Mouse (Mus musculus) fibroblast of lung, adult 2 months (primary cell): ENCODE measurements around the gene Mccc1.

Experiments
- DNase-seq: peaks from one replicate; pipeline ENCODE4 v3.0.0-alpha.2; 2011; ENCODE audit warnings: low read depth

The Mccc1 gene

DNA sequence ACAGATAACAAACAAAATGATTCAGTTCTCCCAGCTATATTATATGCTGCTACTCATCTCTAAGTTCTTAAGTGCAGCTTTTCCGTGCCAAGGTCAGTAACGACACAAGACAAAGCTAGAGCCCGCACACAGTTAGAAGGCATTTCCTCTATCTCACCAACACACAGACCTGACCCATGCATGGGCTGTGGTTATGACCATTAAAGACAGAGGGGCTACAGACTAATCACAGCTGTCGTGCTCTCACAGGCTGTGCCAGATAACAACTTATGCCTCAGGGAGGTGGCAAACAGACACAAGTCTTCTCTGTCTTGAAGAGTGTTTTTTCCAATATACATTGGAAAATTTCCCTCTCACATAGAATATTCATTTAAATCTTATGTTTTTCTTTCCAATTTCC lies 35.5 kb downstream of the Mccc1 start:
- no peak for DNase-seq

DNA sequence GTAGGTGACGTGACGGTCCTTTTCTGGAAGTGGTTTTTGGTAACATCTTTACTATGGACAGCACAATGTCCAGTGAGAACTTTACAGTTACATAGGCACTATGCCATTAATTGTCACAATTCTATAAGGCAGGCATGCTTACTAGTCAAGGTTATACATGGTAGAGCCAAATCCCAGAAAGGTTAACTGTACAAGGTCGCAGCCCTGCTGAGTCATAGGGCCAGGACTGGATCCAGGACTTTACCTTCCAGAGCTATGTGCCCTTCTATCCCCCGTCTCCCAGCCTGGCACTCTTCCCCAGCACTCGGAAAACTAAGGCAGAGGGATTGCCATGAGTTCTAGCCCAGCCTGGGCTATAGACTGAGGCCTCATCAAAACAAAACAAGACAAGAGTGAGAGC lies 36.6 kb downstream of the Mccc1 start:
- no peak for DNase-seq

DNA sequence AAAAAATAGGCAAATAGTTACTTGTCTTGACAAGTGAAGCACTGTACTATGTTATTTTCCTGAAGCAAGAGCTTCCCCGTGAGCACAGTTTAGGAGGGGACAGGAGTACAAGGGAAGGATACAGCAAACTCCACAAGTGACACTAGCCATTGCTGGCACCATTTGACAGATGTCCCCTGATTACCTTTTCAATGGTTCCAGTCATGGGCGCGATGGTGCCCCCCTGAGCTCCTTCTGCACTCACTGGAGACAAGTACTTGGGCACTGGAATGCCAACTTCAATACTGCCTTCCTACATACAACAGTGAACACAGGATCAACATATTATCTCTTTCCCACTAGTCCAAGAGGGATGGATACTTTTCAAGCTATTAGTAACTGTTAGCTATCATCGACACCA lies 37.1 kb downstream of the Mccc1 start:
- no peak for DNase-seq

DNA sequence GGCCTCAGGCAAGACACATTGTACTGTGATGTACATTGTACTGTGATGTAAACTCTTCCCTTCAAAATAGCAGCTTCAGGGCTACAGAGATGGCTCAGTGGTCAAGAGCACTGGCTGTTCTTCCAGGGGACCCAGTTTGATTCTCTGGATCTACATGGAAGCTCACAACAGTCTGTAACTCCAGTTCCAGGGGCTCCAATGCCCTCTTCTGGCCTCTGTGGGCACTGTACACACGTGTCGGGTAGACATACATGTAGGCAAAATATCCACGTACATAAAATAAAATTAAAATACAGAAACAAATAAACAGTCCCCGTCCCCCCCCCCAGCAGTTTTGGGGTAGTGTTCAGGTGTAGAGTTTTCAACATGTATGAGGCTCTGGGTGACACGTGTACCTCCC lies 37.5 kb downstream of the Mccc1 start:
- no peak for DNase-seq

DNA sequence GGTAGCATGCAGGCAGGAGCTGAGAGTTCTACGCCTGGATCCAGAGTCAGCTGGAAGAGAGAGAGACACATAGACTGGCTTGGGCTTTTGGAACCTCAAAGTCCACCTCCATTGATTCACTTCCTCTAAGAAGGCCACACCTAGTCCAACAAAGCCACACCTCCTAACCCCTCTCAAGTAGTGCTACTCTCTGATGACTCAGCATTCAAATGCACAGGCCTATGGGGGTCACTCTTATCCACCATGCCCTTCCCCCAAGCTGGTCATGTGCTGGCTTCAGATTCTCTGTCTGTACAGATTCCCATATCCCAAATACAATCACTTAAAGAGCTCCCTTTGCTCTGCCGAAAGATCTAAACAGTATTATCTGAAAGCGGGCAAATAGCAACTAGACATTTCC lies 43.2 kb downstream of the Mccc1 start:
- DNase-seq, result no peak

DNA sequence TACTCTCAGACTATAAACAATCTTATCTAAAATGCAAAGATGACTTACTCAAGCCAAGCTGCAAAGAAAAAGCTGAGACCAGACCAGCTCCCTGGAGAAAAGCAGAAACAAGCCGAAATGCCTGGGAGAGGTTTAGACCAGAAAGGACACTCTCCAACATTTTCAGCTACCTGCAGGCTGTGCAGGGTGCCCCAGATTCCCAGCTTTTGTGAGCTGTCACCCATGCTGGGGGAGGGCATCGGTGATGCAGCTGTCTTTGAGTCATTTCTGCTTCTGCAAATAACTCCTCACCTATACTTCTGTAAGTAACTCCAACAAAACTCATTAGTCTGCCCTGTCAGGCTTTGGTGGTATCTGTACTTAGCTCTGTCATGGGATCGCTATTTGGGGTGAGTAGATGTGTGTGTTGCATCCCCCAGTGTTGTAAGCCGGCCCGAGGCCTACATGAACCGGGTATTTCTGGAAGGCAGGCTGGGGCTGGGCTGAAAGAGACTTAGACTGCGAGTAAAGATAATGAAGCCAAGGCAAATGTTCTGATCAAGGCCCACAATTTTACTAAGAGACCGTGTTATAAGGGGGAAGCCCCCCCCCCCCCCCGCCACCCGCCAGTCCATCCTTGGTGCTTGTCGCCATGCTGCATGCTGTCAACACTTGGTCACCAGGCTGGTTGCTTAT lies 45.4 kb downstream of the Mccc1 start:
- DNase-seq, result no peak

DNA sequence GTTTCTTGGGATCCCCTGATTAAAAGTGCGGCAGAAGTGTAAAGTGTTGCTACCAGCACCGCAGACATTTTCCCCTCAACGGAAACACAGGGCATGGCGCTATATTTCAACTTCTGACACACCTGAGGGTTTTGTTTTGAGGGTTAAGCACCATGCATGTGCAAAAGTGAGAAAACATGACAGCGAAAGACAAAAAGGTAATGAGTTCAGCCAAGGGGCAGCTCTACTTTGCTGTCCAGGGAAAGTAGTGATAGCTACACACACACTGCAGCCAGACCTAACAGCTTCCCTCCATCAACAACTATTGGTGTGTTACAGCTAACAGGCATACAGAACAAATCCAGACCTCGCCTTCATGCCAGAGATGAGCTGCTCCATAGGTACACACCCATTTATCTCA lies 46.7 kb downstream of the Mccc1 start:
- DNase-seq, result no peak

DNA sequence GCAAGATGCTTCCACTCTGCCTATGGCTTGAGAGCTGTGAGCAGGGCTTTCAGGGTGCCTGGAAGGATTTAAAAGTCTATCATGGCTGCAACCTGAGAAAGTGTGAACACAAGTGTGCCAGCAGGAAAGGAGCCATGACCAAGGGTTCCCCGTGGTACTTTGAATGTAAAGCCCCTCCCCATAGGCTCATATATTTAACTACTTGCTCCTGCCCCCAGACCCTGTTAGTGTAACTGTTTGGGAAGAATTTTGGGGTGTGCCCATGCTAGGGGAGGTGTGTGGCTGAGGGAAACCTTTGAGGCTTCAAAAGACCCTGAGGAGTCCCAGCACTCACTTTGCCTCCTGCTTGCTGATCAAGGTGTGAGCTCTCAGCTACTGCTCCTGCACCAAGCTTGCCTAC lies 47.3 kb downstream of the Mccc1 start:
- no peak for DNase-seq

DNA sequence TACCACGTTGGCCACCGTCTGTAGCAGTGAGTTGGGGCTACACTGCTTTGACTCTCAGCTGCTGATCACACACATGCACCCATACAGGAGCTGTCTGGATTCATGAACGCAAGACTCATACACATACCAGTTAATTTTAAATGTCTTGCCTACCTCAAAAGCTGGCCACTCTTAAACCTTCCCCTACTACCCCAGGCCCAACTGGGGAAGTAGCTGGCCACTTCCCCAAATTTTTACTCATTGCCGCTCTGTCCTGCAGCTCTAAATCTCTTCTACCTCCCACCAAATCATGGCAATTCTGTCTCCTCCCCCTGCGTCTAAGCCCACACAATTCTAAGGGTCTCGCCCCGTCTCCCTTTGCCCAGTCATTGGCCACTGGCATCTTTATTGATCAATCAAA lies 52.3 kb downstream of the Mccc1 start:
- no peak for DNase-seq

DNA sequence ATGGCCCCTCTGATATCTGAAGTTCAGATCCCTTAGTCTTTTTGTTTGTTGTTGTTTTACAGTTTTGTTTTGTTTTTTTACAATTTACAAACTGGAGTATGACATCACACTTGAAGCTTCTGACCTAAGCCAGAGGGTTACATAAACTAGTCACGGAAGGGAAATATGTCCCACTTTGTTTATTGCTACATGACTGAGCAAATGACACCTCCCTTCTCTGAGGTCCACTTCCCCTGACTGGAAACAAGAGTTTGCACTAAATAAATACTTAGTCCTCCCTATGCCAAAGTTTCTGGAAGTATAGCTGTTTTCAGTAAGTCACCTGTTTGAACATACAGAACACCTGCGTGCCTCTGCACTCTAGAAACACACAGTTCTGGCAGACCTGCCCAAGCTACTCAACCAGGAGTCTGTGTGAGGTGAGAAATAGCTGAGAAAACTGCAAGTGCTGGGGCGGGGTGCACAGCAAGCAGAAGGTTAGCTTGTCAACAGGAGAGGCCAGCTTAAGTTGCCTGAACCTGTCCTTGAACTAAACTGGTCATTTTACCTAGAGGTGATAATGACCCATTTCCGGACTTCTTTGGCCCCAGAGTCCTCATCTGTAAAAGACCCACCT lies 59.9 kb downstream of the Mccc1 start:
- no peak for DNase-seq

DNA sequence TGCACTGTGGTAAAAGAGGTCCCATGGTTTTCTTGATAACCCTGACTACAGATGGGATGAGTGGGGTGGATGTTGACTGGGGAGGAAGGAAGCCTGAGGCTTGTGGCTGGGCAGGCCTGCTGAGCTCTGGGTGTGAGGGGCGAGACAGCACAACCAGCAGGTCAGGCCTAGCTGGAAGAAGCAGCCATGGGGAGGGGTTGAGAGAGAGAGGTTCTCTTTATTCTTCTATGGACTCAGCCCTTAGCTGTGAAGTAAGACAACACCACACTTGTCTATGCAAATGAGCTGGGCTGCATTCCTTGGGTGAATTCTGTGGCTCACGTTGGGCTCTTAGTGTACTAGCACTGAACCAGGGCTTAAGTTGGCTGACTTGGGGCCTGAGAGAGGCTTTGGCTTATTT lies 60.4 kb downstream of the Mccc1 start:
- DNase-seq, result no peak

DNA sequence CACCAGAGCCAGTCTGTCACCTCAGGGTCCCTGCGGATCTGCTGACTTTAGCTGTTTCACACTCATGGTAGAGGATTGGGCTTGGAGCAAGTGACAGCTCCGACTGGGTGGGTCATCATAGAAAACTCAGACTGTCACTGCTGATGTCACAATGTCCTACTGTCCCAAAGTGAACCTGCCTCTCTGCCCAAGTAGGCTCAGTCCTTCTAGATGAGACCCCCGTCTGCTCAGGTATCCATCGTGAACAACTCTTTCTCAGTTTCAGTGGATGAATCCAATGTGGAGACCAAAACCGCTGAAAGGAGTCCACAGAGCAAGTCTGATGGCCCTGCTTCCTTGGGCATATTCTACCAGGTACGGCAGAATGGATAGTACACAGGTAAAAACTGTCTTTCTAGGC lies 63.1 kb downstream of the Mccc1 start, which contains the start of gene Dcun1d1:
Dcun1d1 (minus strand) TSS at position 101 of the 400 bp plus-strand sequence.
- no peak for DNase-seq

DNA sequence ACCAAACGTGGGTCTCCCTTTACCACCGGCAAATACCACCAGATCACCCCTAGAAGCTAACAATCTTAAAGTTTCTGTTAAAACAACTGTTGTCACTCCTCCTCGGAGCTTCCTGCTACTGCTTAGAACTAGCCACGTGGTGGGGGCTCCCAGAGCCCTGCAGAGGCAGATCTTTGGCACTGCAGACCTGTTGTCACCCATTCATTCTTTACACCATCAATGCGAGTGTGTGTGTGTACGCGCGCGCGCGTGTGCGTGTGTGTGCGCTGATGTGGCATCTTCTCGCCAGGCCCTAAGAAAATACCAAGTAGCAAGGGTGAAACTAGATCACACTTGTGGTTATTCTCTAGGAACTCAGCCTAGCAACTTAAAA lies 67.1 kb downstream of the Mccc1 start:
- no peak for DNase-seq

DNA sequence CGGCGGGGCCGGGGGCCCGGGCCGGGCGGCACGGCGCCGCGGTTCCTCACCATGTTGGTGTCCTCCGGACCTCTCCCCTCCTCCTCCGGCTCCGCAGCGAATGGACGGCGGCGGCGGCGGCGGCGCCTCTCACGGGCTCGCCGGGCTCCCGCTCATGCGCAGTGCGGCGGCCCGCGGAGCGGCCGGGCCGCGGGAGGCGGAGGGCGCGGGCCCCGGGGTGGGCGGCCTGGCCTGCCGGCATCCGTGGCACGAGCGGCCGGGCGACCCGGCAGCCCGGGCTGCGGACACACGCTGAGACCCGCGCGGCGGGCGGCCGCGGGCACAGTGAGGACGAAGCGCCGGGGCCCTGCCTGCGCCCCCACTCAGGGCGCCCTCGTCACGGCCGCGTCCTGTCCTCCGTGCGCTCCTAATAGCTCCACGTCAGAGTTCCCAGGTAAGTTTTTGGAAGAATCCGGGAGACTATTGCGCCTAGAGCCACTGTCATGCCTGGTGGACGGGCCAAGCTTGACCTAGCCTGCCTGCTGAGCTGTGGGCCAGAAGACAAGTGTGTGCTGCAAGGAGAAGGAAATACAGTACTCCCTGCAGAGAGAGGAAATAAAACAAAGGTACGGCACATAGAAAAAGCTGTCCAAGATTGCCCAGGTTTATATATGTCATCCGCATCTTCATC lies 67.6 kb downstream of the Mccc1 start:
- DNase-seq, result no peak

DNA sequence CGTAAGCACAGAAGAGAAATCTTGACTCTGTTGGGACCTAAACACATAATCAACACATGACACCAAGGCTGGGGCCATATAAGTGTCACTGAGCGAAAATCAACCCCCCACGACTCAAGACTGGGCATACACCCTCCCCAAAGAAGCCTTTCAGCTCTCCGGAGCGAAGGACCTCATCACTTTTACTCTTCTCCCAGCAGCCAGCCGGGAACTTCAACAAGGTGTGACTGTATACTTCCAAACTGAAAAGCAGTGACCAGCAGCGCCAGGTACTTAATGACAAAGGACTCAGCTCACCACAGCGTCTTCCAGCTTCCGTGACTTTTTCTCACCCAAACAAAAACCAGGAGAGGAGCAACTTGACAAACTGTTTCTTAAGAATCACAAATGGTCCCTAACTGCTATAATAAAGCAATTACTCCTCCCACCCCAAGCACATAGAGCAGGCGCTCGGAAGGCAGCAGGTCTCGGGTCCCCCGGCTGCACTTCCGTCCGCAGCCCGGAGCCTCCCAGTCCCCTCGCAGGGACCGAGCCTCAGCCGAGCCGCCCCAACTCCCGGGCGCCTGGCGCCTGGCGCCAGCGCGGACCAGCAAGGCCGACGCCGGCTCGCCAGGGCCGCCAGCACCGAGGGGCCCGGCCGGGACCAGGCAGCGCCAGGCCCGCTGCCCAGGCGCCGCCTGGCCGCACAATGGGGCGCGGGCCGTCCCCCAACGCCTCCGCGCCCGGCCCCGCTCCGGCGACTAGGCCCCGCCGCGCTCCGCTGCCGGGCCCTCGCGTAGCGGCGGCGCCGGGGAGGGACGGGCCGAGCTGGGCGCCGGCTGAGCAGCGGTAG lies 68.4 kb downstream of the Mccc1 start:
- DNase-seq, result no peak

DNA sequence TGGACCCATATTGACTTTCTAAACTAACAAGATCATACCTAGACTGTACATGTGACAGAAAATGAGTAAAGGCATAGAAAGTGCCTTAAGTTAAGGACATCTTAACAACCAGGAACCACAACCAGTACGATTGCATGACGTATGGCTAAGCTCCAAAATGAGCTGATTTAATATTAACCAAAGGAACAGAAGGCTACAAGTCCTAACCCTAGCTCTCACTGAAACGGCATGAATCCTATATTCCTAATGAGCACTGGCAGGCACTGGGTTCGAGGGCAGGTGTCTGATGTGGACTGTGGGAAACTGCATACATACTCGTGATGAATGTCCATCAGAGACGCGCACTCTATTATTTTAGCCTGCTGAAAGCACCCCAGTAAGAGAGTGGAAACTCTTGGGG lies 69.1 kb downstream of the Mccc1 start:
- DNase-seq, result no peak

DNA sequence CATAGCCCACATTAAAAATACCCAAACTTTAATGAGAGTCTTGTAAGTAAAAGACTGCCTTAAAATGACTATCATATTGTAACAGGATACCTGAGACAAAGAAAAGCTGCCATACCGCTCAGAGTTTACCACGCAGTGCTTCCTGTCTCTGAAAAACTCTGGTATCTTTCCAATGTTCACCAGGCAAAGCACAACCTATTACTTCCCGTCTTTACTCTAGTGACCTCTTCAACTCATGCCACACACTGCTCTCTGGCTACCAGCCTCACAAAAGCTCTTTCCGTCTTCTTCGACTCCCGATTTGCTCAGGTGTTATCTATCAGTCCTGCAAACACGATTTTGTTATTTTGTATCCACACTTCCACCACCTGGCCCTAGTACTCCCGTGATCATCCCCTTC lies 70.6 kb downstream of the Mccc1 start:
- DNase-seq, result no peak

DNA sequence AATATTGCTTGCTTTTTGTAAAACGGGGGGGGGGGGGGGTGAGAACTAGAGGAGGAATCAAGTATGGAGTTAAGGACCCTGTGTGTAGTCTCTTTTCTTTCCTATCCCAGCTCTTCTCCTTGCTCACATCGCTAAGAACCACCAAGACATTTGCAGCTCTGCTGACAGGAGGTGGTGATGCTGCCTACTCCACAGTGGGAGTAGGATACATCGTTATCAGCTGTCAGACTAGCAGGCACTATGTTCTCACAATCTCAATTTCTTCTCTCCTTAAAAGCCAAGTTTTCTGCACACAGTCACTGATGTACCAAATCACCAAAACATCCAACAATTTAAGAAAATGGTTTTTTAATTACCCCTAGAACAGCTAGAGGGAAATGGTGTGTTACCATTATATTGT lies 71.1 kb downstream of the Mccc1 start:
- DNase-seq, result no peak

DNA sequence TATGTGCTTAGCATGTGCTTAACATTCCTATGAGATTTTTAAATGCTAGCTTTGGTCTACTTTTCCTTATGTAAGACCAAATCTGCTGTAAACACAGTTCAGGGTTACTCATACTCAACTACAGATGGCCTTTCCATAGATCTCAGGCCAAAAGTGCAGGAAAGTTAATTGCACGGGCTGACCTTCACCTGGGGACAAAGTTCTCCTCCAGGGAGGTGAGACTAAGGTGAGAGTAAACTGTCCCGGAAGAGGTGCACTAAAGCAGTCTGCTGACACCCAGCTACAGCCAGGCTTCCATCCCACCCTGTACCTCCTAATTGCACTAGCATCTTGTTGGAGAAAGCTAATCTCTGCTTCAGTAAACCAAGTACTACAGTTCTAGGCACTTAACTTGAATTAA lies 74.6 kb downstream of the Mccc1 start:
- DNase-seq, result no peak

DNA sequence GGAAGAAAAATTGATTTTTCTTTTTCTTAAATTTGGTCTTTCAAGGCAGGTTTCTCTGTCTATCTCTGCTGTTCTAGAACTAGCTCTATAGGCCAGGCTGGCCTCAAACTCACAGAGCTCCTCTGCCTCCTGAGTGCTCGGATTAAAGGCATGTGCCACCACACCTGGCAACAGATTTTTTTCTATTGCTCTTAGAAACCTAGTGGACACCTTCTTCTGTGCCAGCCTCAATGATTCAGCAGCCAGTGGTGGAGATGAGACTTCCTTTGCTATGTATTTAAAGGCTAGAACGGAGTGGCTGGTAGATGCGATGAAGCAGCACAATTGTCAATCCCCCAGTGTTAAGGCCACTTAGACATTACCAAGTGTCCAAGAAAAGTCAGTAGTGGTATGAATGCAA lies 76.5 kb downstream of the Mccc1 start:
- no peak for DNase-seq

DNA sequence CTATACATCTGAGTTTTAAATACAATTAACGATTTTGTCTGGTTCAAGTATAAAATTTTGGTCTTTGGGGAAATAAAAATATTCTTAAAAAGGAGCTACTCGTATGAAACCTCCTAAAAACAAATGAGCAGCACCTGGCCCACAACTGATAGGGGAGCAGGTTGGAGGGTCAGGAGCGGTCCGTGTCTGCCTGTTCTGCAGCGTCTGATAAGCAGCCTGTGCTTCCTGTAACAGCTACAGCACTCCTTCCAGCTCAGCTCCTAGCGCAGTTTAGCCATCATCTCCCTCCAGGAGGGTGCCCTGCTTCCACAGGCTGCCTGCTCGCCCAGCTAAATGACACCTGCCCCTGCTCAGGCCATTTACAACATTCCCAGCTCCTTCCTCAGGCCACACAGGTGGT lies 77.0 kb downstream of the Mccc1 start:
- DNase-seq, result no peak

DNA sequence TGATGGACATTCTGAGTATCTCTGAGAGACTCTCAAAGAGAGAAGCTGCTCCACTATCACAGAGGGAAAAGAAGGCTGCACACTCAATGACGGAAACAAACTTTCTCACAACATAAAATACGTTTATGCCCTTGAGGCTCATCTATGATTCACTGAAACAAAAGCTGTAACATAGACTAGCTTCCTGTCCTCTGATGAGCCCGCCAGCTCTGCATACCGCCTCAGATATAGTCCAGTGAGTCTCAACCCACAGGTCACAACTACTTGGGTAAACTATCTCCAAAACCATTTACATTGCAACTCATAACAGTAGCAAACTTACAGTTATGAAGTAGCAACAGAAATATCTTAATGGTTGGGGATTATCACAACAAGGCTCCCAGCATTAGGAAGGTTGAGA lies 78.0 kb downstream of the Mccc1 start:
- DNase-seq, result no peak

DNA sequence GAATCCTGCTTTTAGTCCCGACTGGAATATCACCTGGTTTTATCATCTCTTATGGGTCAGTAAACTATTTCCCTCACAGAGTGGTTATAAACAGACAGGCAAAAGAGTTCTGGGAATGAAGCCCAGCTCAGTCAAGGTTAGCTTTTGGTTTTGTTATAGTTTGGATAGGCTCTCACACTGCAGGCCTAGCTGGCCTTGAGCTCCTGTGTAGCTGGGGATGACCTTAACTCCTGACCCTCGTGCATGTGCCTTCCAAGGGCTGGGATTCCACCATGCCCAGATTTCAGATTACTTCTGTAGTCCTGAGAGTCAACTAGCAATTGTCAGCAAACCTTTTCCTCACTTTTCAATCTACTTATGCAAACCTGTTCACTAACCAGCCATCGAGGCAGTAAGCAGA lies 82.2 kb downstream of the Mccc1 start:
- no peak for DNase-seq
